Mouse (Mus musculus) G1E (cell line): ENCODE data around the gene Adcy10.

Experiments
- CTCF ChIP-seq: IDR thresholded peaks from 2 replicates; pipeline ENCODE4 v1.5.1; 2012; ENCODE audit warnings: low read depth, low read length, inconsistent platforms, mixed read lengths
- GATA1 ChIP-seq: IDR thresholded peaks from 2 replicates; pipeline ENCODE4 v1.6.1; 2012; ENCODE audit warnings: borderline replicate concordance, low read length, inconsistent platforms, mixed read lengths
- GATA2 ChIP-seq: IDR thresholded peaks from 2 replicates; pipeline ENCODE4 v1.6.1; 2012; ENCODE audit warnings: low read depth, low read length, inconsistent platforms, borderline replicate concordance
- TAL1 ChIP-seq: conservative IDR thresholded peaks from 2 replicates; pipeline ENCODE4 v1.6.1; 2012; ENCODE audit warnings: low read depth, low read length, inconsistent platforms, mixed read lengths

GRCm38 (mm10) chr1:165576459-165577112, 91.6 kb downstream of the Adcy10 start:
- TF ChIP-seq CTCF (no peak), GATA1 (no peak), TAL1 (no peak), GATA2 (no peak)
